Comparison of ENCODE assay signal across 8 mouse cellular contexts in genomic region chr10:111472686-111473510, GRCm38 (mm10). TPM values are rescaled to one million over a fixed set of nuclear protein-coding genes. Genes with fewer than 3 reads are reported as not detected.
DNase-seq lines count a peak whose midpoint lies in the region; ATAC-seq lines count a peak whose summit lies in the region.

TSS of gene Nap1l1 (plus strand) at chr10:111473223.

- peak within 1 kb of the TSS; percentile 97 for H3K27ac ChIP-seq in hindbrain, embryonic 14.5 days

- under 1% methylated on average over 74 of the region's 80 CpGs for WGBS in hindbrain, embryonic 14.5 days

- peaks cover 42% of the 10 kb centered on the region for H3K4me1 ChIP-seq in hindbrain, embryonic 14.5 days (replicated peaks; ENCODE audit: control insufficient read depth, insufficient read depth, low read length)

- peak within 1 kb of the TSS; percentile 93 for H3K9ac ChIP-seq in hindbrain, embryonic 14.5 days

- H3K36me3 ChIP-seq in hindbrain, embryonic 14.5 days (replicated peaks; ENCODE audit: control insufficient read depth, insufficient read depth), result no peaks in the 10 kb centered on the region

- ATAC-seq in hindbrain, embryonic 14.5 days (ENCODE audit: low FRiP score), result peak; percentile 99

- peak within 1 kb of the TSS; percentile 80 for H3K4me2 ChIP-seq in hindbrain, embryonic 14.5 days (replicated peaks)

- peak within 1 kb of the TSS; percentile 92 for H3K4me3 ChIP-seq in hindbrain, embryonic 14.5 days (replicated peaks; ENCODE audit: low read length)

- DNase-seq in R1 (ENCODE audit: low read depth, low spot score), result peak; percentile 97
- peak; percentile 98 for DNase-seq in cerebellum, postnatal 25 days
- peak; percentile 89 to 94 for DNase-seq in frontal cortex, postnatal 25 days (ENCODE audit: low spot score in 2 of 2)
- DNase-seq in hindbrain, embryonic 14.5 days (ENCODE audit: low spot score), result peak; percentile 99
- peak; percentile 98 for DNase-seq in layer of hippocampus, postnatal 36 days
- peak; percentile 98 for DNase-seq in lung, postnatal 36 days
- peak; percentile 99 for DNase-seq in retina, postnatal 1 day
- peak; percentile 94 to 96 for DNase-seq in urinary bladder, adult 18-20 months (ENCODE audit: low spot score in 2 of 2)

- H3K9me3 ChIP-seq in hindbrain, embryonic 14.5 days (ENCODE audit: control insufficient read depth, low read length), result no peaks in the 10 kb centered on the region

- H3K27me3 ChIP-seq in hindbrain, embryonic 14.5 days (ENCODE audit: control insufficient read depth, insufficient read depth, low read length), result no peaks in the 10 kb centered on the region

RNA-seq across cellular contexts. Expression of gene Nap1l1, which starts in this region (rescaled TPM):
- polyA plus RNA-seq in hindbrain, embryonic 14.5 days (2014; fragmentation: Nextera tagmentation; extraction: Ambion mirVana), result 178 and 185 TPM in 2 replicates
- 100 to 1,000 TPM; 156 to 179 TPM for total RNA-seq in layer of hippocampus, postnatal 36 days (2021)

Comparison
In these comparisons a context has a peak if more than half of its experiments do, and no peak if none do; other contexts are left out.
1. Peak in every context shown above with its lines: DNase-seq, ATAC-seq, H3K4me3 ChIP-seq and H3K27ac ChIP-seq.